Mouse (Mus musculus): ENCODE measurements around the gene Cs.
A peak's percentile ranks its signal among the peaks of the same experiment; 100 is the strongest.
"Not testable (repeated sequence)": the region's sequence is repeated elsewhere in the genome, so short reads cannot be mapped to it uniquely, and the experiment has no call there.

Gene Cs

DNA sequence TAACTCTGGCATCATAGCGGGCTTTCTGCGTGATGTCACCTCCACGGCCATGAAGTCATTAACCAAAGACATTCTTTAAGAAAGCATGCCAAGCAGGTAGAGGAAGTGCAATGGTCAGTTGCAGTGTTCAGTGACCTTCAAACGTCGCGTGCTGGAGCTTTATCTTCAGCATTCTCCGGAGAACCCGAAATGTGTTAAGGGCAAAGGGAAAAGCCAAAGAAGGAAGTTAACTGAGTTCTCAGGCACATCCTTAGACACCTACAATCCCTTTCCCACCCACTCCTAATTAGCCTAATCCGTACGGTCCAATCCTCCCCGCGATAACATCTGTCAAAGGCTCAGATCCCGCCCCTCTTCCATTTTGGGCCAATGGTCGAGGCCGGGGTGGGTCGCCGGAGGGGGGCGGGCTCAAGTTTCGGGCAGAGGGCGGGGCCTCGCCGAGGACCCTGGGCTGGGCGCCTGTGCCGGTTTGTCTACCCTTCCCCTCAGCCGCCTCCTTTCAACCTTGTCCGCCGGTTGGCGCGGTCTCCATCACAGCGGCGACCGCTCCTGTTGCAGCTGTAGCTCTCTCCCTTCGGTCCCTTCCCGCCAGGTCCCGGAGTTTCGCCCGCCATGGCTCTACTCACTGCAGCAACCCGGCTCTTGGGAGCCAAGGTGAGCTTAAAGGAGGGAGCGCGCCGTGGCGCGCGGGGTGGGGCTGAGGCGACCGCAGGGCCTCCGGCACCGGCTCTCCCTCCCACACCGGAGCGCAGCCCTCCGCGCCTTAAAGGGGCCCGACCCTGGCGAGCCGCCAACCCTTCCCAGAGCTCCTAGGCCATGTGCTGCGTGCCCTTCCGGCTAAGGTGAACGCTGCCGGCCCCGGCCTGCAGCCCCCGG lies at the start of gene Cs:
Gene Cs, plus strand, starts transcription at position 429 of the 876 bp plus-strand sequence.
- peak; percentile 88 to 92 for DNase-seq (ENCODE audit: low read depth in 1 of 2, low spot score in 2 of 2)

- not testable (repeated sequence) for DNase-seq (ENCODE audit: low read depth in 1 of 2, low spot score in 2 of 2)
These were observed 46.9 kb upstream of the Cs start for GRCm38 (mm10) chr10:128290594-128290993.

DNA sequence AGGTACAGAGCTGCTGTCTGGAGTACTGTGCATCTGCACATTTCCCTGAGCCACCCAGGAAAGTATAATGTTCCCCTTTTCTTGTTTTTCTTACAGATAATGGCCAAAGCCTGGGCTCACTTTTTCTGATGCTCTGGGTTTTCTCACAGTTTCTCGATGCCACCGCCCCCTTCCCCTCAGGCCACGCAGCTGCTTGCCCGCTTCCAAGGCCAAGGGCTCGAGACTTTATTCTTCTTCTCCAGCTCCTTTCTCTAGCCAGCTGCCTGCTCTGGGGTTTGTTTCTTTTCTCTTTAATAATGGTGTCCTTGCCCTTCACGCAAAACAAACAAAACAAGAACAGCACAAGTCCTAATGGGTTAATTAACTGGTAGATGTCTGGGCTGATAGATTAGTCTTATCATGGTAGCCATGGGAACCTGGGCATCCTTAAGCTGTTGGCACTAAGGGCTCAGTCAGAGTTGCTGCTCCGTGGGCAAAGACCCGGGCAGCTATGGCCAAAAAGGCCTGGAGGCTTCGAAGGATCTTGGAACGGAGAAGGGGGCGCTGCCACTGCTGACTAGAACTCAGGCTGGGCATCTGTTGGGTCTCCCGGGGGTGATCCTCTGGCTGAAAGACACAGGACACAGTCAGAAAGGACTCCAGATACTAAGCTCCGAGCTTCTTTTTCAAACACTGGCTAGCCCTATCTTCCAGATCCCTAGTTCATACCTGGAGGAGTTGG lies 41.0 kb upstream of the Cs start:
- DNase-seq (ENCODE audit: low read depth in 1 of 2, low spot score in 2 of 2): no peak

- DNase-seq (ENCODE audit: low read depth in 1 of 2, low spot score in 2 of 2): no peak
These were observed 40.3 kb upstream of the Cs start for GRCm38 (mm10) chr10:128297221-128297620.

- no peak for DNase-seq (ENCODE audit: low read depth in 1 of 2, low spot score in 2 of 2)
These were observed 39.9 kb upstream of the Cs start for GRCm38 (mm10) chr10:128297622-128298021.

- DNase-seq (ENCODE audit: low read depth in 1 of 2, low spot score in 2 of 2): peak; percentile 34 to 38
These were observed 39.3 kb upstream of the Cs start for GRCm38 (mm10) chr10:128298243-128298642.

DNA sequence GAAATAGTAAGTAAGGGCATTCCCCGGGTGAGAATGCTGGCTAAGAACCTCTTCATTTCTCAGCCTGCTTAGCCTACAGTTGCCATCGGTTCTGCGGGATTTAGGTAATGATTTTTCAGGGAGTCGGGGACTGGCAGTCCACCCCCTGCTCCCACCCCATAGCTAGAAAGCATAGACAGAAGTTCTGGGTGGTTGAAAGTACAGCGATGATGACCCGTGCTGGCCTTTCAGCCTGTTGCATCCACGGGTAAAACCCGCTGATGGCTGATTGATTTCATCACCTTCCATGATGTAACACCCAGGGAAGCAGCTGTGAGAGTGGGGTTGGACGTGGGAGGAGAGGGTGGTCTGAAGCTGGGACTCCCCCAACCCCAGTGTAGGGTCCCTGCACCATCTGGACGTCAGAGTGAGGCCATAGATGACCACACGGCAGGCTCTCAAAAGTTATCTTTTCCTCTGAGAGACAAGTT lies 38.8 kb upstream of the Cs start, which contains the start of gene Il23a:
Gene Il23a, minus strand, starts transcription at position 51 of the 470 bp plus-strand sequence.
- DNase-seq (ENCODE audit: low read depth in 1 of 2, low spot score in 2 of 2): peak; percentile 8 to 22

DNA sequence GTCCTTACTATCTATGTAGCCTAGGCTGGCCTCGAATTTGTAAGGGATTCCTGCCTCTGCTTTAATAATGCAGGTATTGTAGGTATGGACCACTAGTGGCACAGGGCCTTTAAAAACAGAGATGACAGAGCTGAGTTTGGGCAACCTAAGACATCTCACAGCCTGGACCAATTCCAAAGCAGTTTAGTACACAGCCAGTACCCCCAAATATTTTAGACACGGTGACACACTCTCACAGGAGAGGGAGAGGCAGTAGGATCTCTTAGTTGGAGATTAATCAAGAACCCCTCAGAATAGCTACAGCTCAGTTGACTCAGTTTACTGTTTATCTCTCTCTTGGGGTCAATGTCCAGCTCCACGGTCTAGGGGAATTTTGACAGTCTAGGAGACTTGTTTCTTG lies 35.2 kb upstream of the Cs start:
- DNase-seq (ENCODE audit: low read depth in 1 of 2, low spot score in 2 of 2): no peak

- DNase-seq (ENCODE audit: low read depth in 1 of 2, low spot score in 2 of 2): no peak
These were observed 34.8 kb upstream of the Cs start for GRCm38 (mm10) chr10:128302785-128303125.

DNA sequence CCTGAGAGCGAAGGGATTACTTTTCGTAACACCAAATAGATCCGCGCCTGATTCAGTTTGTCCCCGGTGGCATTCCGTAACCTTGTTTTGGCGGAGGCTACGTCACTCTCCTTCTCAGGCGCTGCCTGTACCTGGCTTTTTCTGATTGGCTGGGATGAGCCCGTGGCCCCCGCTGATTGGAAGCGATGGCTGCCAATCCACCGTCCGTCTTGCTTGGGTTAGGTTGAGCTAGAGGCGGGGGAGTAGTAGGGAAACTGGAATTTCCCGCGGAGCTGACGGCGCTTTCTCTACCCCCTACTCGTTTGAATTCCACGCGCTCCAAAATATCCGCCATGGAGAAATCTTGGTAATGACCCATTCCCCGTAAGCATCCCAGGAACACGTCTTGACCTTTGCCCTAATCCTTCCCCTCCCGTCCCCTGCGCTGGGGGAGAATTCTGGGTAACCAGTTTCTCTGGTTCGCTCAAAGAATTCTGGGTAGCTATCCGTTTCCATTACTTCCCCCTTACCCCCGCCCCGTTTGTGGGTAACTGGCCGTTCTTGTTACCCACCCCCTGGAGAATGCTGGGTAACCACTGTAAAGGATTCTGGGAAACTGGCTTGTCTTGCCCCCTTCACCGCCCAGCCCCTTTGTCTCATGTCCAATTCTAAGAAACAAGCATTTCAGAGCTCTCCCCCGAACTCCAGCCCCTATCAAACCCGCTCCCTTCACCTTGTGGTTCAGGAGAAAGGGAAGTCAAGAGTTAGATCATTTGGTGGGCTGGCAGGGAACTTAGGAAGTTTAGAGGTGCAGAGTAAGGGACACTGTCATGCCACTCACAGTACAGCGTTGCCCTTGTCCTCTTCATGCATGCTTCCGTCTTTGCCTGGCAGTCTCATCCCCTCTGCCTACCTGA lies 34.2 kb upstream of the Cs start, which contains the start of gene Pan2:
Gene Pan2, plus strand, starts transcription at position 210 of the 896 bp plus-strand sequence.
- DNase-seq (ENCODE audit: low read depth in 1 of 2, low spot score in 2 of 2): peak; percentile 98 to 99

DNA sequence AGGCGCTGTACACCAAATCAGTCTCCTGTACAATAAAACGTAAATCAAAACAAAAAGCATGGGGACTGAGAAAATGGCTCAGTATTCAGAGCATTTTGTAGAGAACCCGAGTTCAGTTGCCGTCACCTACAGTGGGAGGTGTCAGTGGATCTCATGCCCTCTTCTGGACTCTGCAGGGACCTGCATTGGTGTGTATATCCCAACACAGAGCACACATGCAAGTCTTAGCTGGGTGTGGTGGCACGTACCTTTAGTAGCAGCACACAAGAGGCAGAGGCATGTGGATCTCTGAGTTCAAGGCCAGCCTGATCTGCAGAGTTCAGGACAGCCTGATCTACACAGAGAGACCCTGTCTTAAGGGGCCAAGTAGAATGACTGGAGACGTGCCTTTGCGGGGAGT lies 27.9 kb upstream of the Cs start:
- DNase-seq (ENCODE audit: low read depth in 1 of 2, low spot score in 2 of 2): no peak

DNA sequence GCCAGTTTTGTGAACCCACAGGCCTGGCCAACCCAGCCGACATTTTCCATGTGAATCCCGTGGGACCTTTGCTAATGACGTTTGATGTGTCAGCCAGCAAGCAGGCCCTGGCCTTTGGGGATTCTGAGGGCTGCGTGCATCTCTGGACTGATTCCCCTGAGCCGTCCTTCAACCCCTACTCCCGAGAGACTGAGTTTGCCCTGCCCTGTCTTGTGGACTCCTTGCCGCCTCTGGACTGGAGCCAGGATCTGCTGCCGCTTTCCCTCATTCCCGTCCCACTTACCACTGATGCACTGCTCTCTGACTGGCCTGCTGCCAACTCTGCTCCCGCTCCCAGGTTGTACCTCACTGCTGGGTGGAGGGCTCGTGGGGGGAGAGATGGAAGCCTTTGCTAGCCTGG lies 27.4 kb upstream of the Cs start:
- DNase-seq (ENCODE audit: low read depth in 1 of 2, low spot score in 2 of 2): no peak

- DNase-seq (ENCODE audit: low read depth in 1 of 2, low spot score in 2 of 2): no peak
These were observed 26.6 kb upstream of the Cs start for GRCm38 (mm10) chr10:128310902-128311301.

DNA sequence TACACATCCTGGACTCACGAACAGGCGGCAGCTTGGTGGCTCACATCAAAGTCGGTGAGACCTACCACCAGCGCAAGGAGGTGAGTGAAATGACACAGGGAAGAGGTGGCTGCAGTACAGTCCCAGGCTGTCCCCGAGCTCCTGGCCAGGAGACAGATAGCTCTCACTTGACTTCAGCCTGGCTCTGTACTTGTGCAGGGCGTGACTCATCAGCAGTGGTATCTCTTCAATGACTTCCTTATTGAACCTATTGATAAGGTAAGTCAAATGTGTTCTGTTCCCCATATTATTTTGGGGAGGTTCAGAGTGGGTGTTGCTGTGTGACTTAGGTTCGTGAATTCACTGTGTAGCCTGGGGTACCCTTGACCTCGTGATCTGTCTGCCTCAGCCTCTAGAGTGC lies 22.0 kb upstream of the Cs start:
- no peak for DNase-seq (ENCODE audit: low read depth in 1 of 2, low spot score in 2 of 2)

DNA sequence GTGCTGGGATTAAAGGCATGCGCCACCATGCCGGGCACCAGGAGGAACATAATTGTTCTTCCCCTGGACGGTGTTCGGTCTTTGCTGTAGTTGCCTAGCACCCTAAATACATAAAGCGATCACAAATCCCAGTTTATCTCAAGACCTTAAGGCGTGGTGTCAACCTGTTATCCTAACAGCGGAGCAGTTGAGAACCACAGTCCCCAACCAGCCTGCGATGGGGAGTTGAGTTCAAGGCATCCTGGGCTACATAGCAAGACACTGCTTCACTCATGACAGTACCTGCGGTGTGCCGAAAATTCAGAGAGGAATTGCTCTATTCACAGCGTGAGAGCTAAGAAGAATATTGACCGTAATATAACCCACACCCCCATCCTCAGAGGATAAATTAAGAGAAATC lies 15.9 kb upstream of the Cs start:
- DNase-seq (ENCODE audit: low read depth in 1 of 2, low spot score in 2 of 2): no peak

GRCm38 (mm10) chr10:128322141-128323108 lies 15.1 kb upstream of the Cs start, which contains the start of gene Cnpy2:
Cnpy2 (plus strand) TSS chr10:128322459.
- peak; percentile 55 to 72 for DNase-seq (ENCODE audit: low read depth in 1 of 2, low spot score in 2 of 2)

DNA sequence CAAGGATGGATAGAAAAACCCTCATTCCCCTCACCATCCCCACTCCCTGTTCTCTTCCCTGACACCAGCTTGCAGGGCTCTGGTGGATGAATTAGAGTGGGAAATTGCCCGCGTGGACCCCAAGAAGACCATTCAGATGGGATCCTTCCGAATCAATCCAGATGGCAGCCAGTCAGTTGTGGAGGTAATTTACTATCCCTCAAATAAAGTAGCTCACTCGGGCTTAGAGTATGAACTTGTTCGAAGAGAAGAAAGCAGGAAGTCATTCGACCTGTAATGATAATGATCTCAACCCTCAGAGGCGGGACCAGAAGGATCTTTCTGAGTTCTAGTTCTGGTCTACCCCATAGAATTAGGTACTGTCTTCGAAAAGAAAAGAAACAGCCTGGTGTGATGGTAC lies 14.0 kb upstream of the Cs start:
- DNase-seq (ENCODE audit: low read depth in 1 of 2, low spot score in 2 of 2): no peak

DNA sequence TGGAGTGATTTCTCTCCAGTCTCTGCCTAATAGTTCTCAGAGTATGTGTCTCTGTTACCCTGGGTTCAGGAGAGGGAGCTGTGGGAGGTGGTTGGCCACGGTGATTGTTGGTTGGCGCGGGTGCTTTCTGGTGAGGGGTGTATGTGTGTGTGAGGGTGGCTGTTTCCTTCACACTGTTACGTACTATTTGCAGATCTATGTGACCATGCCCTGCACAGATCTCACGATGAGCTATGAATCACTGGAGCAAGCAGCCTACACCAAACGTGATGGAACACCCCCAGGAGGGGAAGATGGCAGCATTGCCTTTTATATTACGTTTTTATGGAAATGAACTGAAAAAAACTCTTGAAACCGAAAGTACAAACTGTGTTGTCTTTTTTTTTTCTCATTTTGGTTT lies 10.7 kb upstream of the Cs start:
- no peak for DNase-seq (ENCODE audit: low read depth in 1 of 2, low spot score in 2 of 2)

DNA sequence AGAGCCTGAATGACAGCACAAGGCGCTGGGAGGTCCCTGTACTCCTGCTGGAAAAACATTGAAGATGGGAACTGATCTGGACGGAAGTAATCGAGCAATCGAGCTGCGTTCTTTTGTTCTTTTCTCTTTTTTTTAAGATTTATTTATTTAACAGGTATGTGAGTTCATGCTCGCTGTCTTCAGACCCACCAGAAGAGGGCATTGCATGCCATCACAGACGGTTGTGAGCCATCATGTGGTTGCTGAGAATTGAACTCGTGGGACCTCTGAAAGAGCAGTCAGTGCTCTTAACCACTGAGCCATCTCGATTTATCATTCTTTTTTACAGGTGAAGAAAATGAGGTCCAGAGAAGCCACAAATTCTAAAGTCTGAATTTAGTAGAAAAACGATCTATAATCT lies 9.9 kb upstream of the Cs start:
- DNase-seq (ENCODE audit: low read depth in 1 of 2, low spot score in 2 of 2): no peak

All from monocyte, adult 2 months (primary cell).